Mouse (Mus musculus) lung, postnatal 0 days (tissue): ENCODE measurements around the gene Lrrc4b.

Source experiments
- CTCF ChIP-seq: IDR thresholded peaks from 2 replicates; pipeline ENCODE4 v1.5.1; 2016; ENCODE audit warnings: antibody characterized with exemption, mild to moderate bottlenecking
- EP300 ChIP-seq: IDR thresholded peaks from 2 replicates; pipeline ENCODE4 v1.6.1; 2016; ENCODE audit warnings: antibody characterized with exemption, mild to moderate bottlenecking, control low read depth

DNA sequence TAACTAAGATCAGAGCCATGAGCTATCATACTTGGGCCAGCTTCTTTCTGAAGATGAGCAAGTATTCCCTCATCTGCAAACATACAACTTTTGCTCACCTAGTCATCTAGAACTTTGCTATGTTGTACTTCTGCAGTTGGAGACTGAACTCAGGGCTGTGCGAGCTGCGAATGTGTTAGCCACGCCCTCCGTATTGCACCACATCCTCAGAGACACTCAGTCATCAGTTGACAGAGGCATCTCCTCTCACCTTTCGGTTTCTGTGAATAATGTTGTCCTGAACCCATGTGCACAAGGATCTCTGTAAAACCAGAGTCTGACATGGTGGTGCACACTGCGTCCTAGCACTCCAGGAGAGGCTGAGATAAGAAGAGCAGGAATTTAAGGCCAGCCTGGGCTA is 27.1 kb upstream of the Lrrc4b start:
- TF ChIP-seq CTCF (no peak), EP300 (no peak)
